Mouse (Mus musculus) hindbrain, embryonic 13.5 days (tissue): ENCODE data around the gene Traf3ip1. TPM values are rescaled to one million over a fixed set of nuclear protein-coding genes. Genes with fewer than 3 reads are reported as not detected.
"Not testable (repeated sequence)": the region's sequence is repeated elsewhere in the genome, so short reads cannot be mapped to it uniquely, and the experiment has no call there.

Source experiments
- ATAC-seq: fragments of 200-750 bp; cut with Nextera tagmentation; 2 replicates; pipeline ENCODE4 v1.8.0; 2017; ENCODE audit warnings: moderate TSS enrichment; ENCODE audit not compliant: low FRiP score
- H3K27ac ChIP-seq: fragments of 300-500 bp; sonication (generic); 2 replicates; pipeline ENCODE4 v1.5.1; 2015; ENCODE audit warnings: inconsistent platforms, mild to moderate bottlenecking, moderate library complexity
- H3K27me3 ChIP-seq: fragments of 300-500 bp; sonication (generic); 2 replicates; pipeline ENCODE4 v1.6.1; 2015; ENCODE audit warnings: mild to moderate bottlenecking, inconsistent platforms
- H3K36me3 ChIP-seq: fragments of 300-500 bp; sonication (generic); 2 replicates; pipeline ENCODE4 v1.6.1; 2015; ENCODE audit warnings: mild to moderate bottlenecking, inconsistent platforms
- H3K4me1 ChIP-seq: fragments of 300-500 bp; sonication (generic); replicated peaks from 2 replicates; pipeline ENCODE4 v1.6.1; 2015; ENCODE audit warnings: inconsistent platforms
- H3K4me2 ChIP-seq: fragments of 300-500 bp; sonication (generic); 2 replicates; pipeline ENCODE4 v1.6.1; 2015; ENCODE audit warnings: inconsistent platforms, mild to moderate bottlenecking, moderate library complexity
- H3K4me3 ChIP-seq: fragments of 300-500 bp; sonication (generic); 2 replicates; pipeline ENCODE4 v1.5.1; 2015; ENCODE audit warnings: mild to moderate bottlenecking, inconsistent platforms
- H3K9ac ChIP-seq: fragments of 300-500 bp; sonication (generic); 2 replicates; pipeline ENCODE4 v1.6.1; 2015; ENCODE audit warnings: mild to moderate bottlenecking, inconsistent platforms
- H3K9me3 ChIP-seq: fragments of 300-500 bp; sonication (generic); 2 replicates; pipeline ENCODE4 v1.6.1; 2016; ENCODE audit warnings: inconsistent platforms
- WGBS: fragments of 180-500 bp; shearing (Covaris S2); methylation state at CpG from one replicate; pipeline ENCODE4 v1.1.7; 2015; 5-methylcytosine and 5-hydroxymethylcytosine counted together
- polyA plus RNA-seq: library from polyadenylated mRNA; unstranded; fragments of >200 nt; fragmentation: Nextera tagmentation; extraction: Ambion mirVana; gene quantifications from 2 replicates; pipeline ENCODE4 v1.2.1, GENCODE M21; 2015

The Traf3ip1 gene
- polyA plus RNA-seq, 1 experiment from 2014 or later: 10.6 TPM

GRCm38 (mm10) chr1:91469888-91470419 is 24.5 kb upstream of the Traf3ip1 start:
- Histone ChIP-seq H3K9me3 (no peaks in the 10 kb centered on the region), H3K4me1 (no peaks in the 10 kb centered on the region), H3K4me3 (no peak overlapping the region), H3K27me3 (no peaks in the 10 kb centered on the region), H3K9ac (no peak overlapping the region), H3K4me2 (no peak overlapping the region), H3K27ac (no peak overlapping the region), H3K36me3 (no peaks in the 10 kb centered on the region)
- 78% methylated on average over 4 of the region's 4 CpGs for WGBS
- no peak for ATAC-seq

GRCm38 (mm10) chr1:91478145-91478544 is 16.3 kb upstream of the Traf3ip1 start:
- 97% methylated on average over 12 of the region's 13 CpGs for WGBS
- H3K27ac ChIP-seq, H3K4me2 ChIP-seq, H3K36me3 ChIP-seq, ATAC-seq, H3K9me3 ChIP-seq, H3K4me3 ChIP-seq, H3K4me1 ChIP-seq, H3K9ac ChIP-seq, H3K27me3 ChIP-seq: not testable (repeated sequence)

GRCm38 (mm10) chr1:91478958-91479357 is 15.5 kb upstream of the Traf3ip1 start:
- WGBS: 100% methylated on average over 1 of the region's 1 CpGs
- Histone ChIP-seq H3K27ac (no peak overlapping the region), H3K36me3 (no peaks in the 10 kb centered on the region), H3K4me3 (no peak overlapping the region), H3K9ac (no peak overlapping the region), H3K4me2 (no peak overlapping the region), H3K27me3 (no peaks in the 10 kb centered on the region), H3K4me1 (no peaks in the 10 kb centered on the region), H3K9me3 (no peaks in the 10 kb centered on the region)
- no peak for ATAC-seq

- no peak overlapping the region for H3K27ac ChIP-seq
- H3K9ac ChIP-seq: no peak overlapping the region
- no peak overlapping the region for H3K4me3 ChIP-seq
- H3K36me3 ChIP-seq: no peaks in the 10 kb centered on the region
- ATAC-seq: no peak
- H3K4me1 ChIP-seq: no peaks in the 10 kb centered on the region
- WGBS: 80% methylated on average over 7 of the region's 7 CpGs
- no peak overlapping the region for H3K4me2 ChIP-seq
- H3K9me3 ChIP-seq: no peaks in the 10 kb centered on the region
- H3K27me3 ChIP-seq: no peaks in the 10 kb centered on the region
These were observed 11.7 kb upstream of the Traf3ip1 start for GRCm38 (mm10) chr1:91482616-91483211.

- no peak overlapping the region for H3K27ac ChIP-seq
- 51% methylated on average over 10 of the region's 10 CpGs for WGBS
- H3K9me3 ChIP-seq: no peaks in the 10 kb centered on the region
- no peak overlapping the region for H3K4me2 ChIP-seq
- H3K4me3 ChIP-seq: no peak overlapping the region
- ATAC-seq: no peak
- H3K36me3 ChIP-seq: no peaks in the 10 kb centered on the region
- no peak overlapping the region for H3K9ac ChIP-seq
- no peaks in the 10 kb centered on the region for H3K4me1 ChIP-seq
- no peaks in the 10 kb centered on the region for H3K27me3 ChIP-seq
These were observed 11.0 kb upstream of the Traf3ip1 start for GRCm38 (mm10) chr1:91483304-91484010.

- Histone ChIP-seq H3K4me1 (no peaks in the 10 kb centered on the region), H3K9me3 (no peaks in the 10 kb centered on the region), H3K9ac (no peak overlapping the region), H3K36me3 (no peaks in the 10 kb centered on the region), H3K4me2 (no peak overlapping the region), H3K4me3 (no peak overlapping the region), H3K27me3 (no peaks in the 10 kb centered on the region), H3K27ac (no peak overlapping the region)
- ATAC-seq: no peak
- 76% methylated on average over 5 of the region's 5 CpGs for WGBS
These were observed 10.5 kb upstream of the Traf3ip1 start for GRCm38 (mm10) chr1:91484011-91484346.

- Histone ChIP-seq H3K4me2 (no peak overlapping the region), H3K4me3 (no peak overlapping the region), H3K36me3 (no peaks in the 10 kb centered on the region), H3K9me3 (no peaks in the 10 kb centered on the region), H3K27me3 (no peaks in the 10 kb centered on the region), H3K4me1 (no peaks in the 10 kb centered on the region), H3K27ac (no peak overlapping the region), H3K9ac (no peak overlapping the region)
- ATAC-seq: no peak
- 74% methylated on average over 3 of the region's 3 CpGs for WGBS
These were observed 9.0 kb upstream of the Traf3ip1 start for GRCm38 (mm10) chr1:91485422-91485821.

GRCm38 (mm10) chr1:91486165-91486564 is 8.3 kb upstream of the Traf3ip1 start:
- Histone ChIP-seq H3K27me3 (no peaks in the 10 kb centered on the region), H3K36me3 (no peaks in the 10 kb centered on the region), H3K4me1 (no peaks in the 10 kb centered on the region), H3K4me3 (no peak overlapping the region), H3K9me3 (no peaks in the 10 kb centered on the region), H3K27ac (no peak overlapping the region), H3K9ac (no peak overlapping the region), H3K4me2 (no peak overlapping the region)
- 79% methylated on average over 3 of the region's 3 CpGs for WGBS
- ATAC-seq: no peak

- Histone ChIP-seq H3K4me1 (peaks cover 10% of the 10 kb centered on the region), H3K9me3 (no peaks in the 10 kb centered on the region), H3K27me3 (no peaks in the 10 kb centered on the region), H3K4me2 (no peak overlapping the region), H3K4me3 (no peak overlapping the region), H3K27ac (no peak overlapping the region), H3K9ac (no peak overlapping the region), H3K36me3 (no peaks in the 10 kb centered on the region)
- no peak for ATAC-seq
- 84% methylated on average over 1 of the region's 1 CpGs for WGBS
These were observed 4.1 kb upstream of the Traf3ip1 start for GRCm38 (mm10) chr1:91490322-91490721.

- Histone ChIP-seq H3K9ac (no peak overlapping the region; the same call in 1 of the 2 replicates), H3K4me2 (no peak overlapping the region), H3K4me3 (no peak overlapping the region), H3K27ac (no peak overlapping the region), H3K27me3 (no peaks in the 10 kb centered on the region), H3K36me3 (peaks cover 2% of the 10 kb centered on the region; the same call in 1 of the 2 replicates), H3K4me1 (peaks cover 32% of the 10 kb centered on the region), H3K9me3 (no peaks in the 10 kb centered on the region)
- WGBS: 9% methylated on average over 2 of the region's 2 CpGs
- no peak for ATAC-seq
These were observed 1.7 kb upstream of the Traf3ip1 start for GRCm38 (mm10) chr1:91492740-91493139.

- Histone ChIP-seq H3K27me3 (no peaks in the 10 kb centered on the region), H3K36me3 (peaks cover 7% of the 10 kb centered on the region; the same call in 1 of the 2 replicates), H3K4me3 (peak overlapping the region; percentile 87), H3K27ac (no peak overlapping the region), H3K4me2 (peak overlapping the region; percentile 92), H3K4me1 (peaks cover 34% of the 10 kb centered on the region), H3K9me3 (no peaks in the 10 kb centered on the region), H3K9ac (peak overlapping the region; percentile 94)
- peak; percentile 17 for ATAC-seq
- 58% methylated on average over 3 of the region's 3 CpGs for WGBS
These were observed 509 bp upstream of the Traf3ip1 start for GRCm38 (mm10) chr1:91493938-91494337.

GRCm38 (mm10) chr1:91495321-91495720 is 874 bp downstream of the Traf3ip1 start:
- Histone ChIP-seq H3K9me3 (no peaks in the 10 kb centered on the region), H3K4me2 (peak overlapping the region; percentile 92), H3K4me1 (peaks cover 34% of the 10 kb centered on the region), H3K36me3 (peaks cover 20% of the 10 kb centered on the region), H3K27me3 (no peaks in the 10 kb centered on the region), H3K27ac (no peak overlapping the region), H3K4me3 (peak overlapping the region; percentile 87), H3K9ac (peak overlapping the region; percentile 94)
- 44% methylated on average over 5 of the region's 5 CpGs for WGBS
- ATAC-seq: no peak

GRCm38 (mm10) chr1:91498579-91498978 is 4.1 kb downstream of the Traf3ip1 start:
- no peak overlapping the region for H3K4me2 ChIP-seq
- no peak overlapping the region for H3K27ac ChIP-seq
- peaks cover 51% of the 10 kb centered on the region for H3K36me3 ChIP-seq
- no peaks in the 10 kb centered on the region for H3K27me3 ChIP-seq
- H3K9ac ChIP-seq: no peak overlapping the region
- peaks cover 34% of the 10 kb centered on the region for H3K4me1 ChIP-seq
- WGBS: 99% methylated on average over 6 of the region's 6 CpGs
- no peak overlapping the region for H3K4me3 ChIP-seq
- no peak for ATAC-seq
- H3K9me3 ChIP-seq: no peaks in the 10 kb centered on the region
